Mouse (Mus musculus) heart, postnatal 0 days (tissue): ENCODE measurements around the gene Gm44965.
A peak's percentile ranks its signal among the peaks of the same experiment; 100 is the strongest.

ENCODE experiments used
- CTCF ChIP-seq: IDR thresholded peaks from 2 replicates; pipeline ENCODE4 v1.5.1; 2016; ENCODE audit warnings: antibody characterized with exemption, control low read depth, low read depth
- EP300 ChIP-seq: IDR thresholded peaks from 2 replicates; pipeline ENCODE4 v1.6.1; 2016; ENCODE audit warnings: antibody characterized with exemption, low read depth

GRCm38 (mm10) chr6:48601271-48602079 is 7.7 kb downstream of the Gm44965 start, which contains the start of gene Zfp775:
- TF ChIP-seq CTCF (no peak), EP300 (peak; percentile 47; the same call in 1 of the 2 replicates)
